Mouse (Mus musculus) B cell, adult (primary cell): ENCODE results near the gene Cyld. TPM values are rescaled to one million over a fixed set of nuclear protein-coding genes. Genes with fewer than 3 reads are reported as not detected.

Experiments used
- total RNA-seq: library from RNA; stranded (reverse); gene quantifications from 4 replicates; pipeline ENCODE4 v1.2.4, GENCODE M21; 2023; ENCODE audit not compliant: inconsistent age

Gene Cyld
- total RNA-seq: 88.6 to 95.8 TPM (median 92.9 TPM) in 4 replicates

GRCm38 (mm10) chr8:88696721-88697641, at the start of gene Cyld:
TSS of gene Cyld (plus strand) at chr8:88697028.

Other genes with a start within 250 kb of the Cyld start
- gene Nkd1, start 175.7 kb upstream of the Cyld start, total RNA-seq: not detected in 4 replicates
- gene Snx20, start 60.9 kb upstream of the Cyld start, total RNA-seq: 121 to 129 TPM (median 126 TPM) in 4 replicates
- gene Nod2, start 49.7 kb upstream of the Cyld start, total RNA-seq: 5.0 to 6.0 TPM (median 5.0 TPM) in 4 replicates